Mouse (Mus musculus) embryo, embryonic 9.5 days (tissue): ENCODE results near the gene Pakap.
A peak's percentile ranks its signal among the peaks of the same experiment; 100 is the strongest.

Experiments used
- DNase-seq: peaks from one replicate; pipeline ENCODE4 v3.0.0-alpha.2; 2017; ENCODE audit errors: extremely low spot score

Gene Pakap

GRCm38 (mm10) chr4:57625306-57625705 lies 57.3 kb downstream of the Pakap start:
- no peak for DNase-seq

- no peak for DNase-seq
Observed at GRCm38 (mm10) chr4:57625756-57626155, 57.8 kb downstream of the Pakap start.

GRCm38 (mm10) chr4:57626921-57627320 lies 58.9 kb downstream of the Pakap start:
- no peak for DNase-seq

- no peak for DNase-seq
Observed at GRCm38 (mm10) chr4:57632386-57632785, 64.4 kb downstream of the Pakap start.

- DNase-seq: no peak
Observed at GRCm38 (mm10) chr4:57633052-57633451, 65.1 kb downstream of the Pakap start.

- no peak for DNase-seq
Observed at GRCm38 (mm10) chr4:57634956-57635355, 67.0 kb downstream of the Pakap start.

GRCm38 (mm10) chr4:57636782-57637482 lies 69.0 kb downstream of the Pakap start:
- DNase-seq: no peak

- DNase-seq: peak; percentile 29
Observed at GRCm38 (mm10) chr4:57637636-57638386, 69.8 kb downstream of the Pakap start.

- no peak for DNase-seq
Observed at GRCm38 (mm10) chr4:57638941-57639340, 71.0 kb downstream of the Pakap start.

- DNase-seq: no peak
Observed at GRCm38 (mm10) chr4:57640222-57640621, 72.2 kb downstream of the Pakap start.

GRCm38 (mm10) chr4:57640971-57641370 lies 73.0 kb downstream of the Pakap start:
- DNase-seq: no peak

GRCm38 (mm10) chr4:57650994-57651393 lies 83.0 kb downstream of the Pakap start:
- no peak for DNase-seq

- no peak for DNase-seq
Observed at GRCm38 (mm10) chr4:57651547-57651946, 83.6 kb downstream of the Pakap start.

- no peak for DNase-seq
Observed at GRCm38 (mm10) chr4:57652185-57652904, 84.4 kb downstream of the Pakap start.

- DNase-seq: no peak
Observed at GRCm38 (mm10) chr4:57655966-57656365, 88.0 kb downstream of the Pakap start.

- no peak for DNase-seq
Observed at GRCm38 (mm10) chr4:57656388-57656787, 88.4 kb downstream of the Pakap start.

GRCm38 (mm10) chr4:57656861-57657260 lies 88.9 kb downstream of the Pakap start:
- DNase-seq: no peak

GRCm38 (mm10) chr4:57660470-57660869 lies 92.5 kb downstream of the Pakap start:
- peak; percentile 35 for DNase-seq

- no peak for DNase-seq
Observed at GRCm38 (mm10) chr4:57666101-57666500, 98.1 kb downstream of the Pakap start.

GRCm38 (mm10) chr4:57670813-57671469 lies 103.0 kb downstream of the Pakap start:
- no peak for DNase-seq

GRCm38 (mm10) chr4:57672541-57672940 lies 104.6 kb downstream of the Pakap start:
- no peak for DNase-seq
